Mouse (Mus musculus) intestine, embryonic 15.5 days (tissue): ENCODE measurements around the gene Ggta1. TPM values are rescaled to one million over a fixed set of nuclear protein-coding genes. Genes with fewer than 3 reads are reported as not detected.
"Not testable (repeated sequence)": the region's sequence is repeated elsewhere in the genome, so short reads cannot be mapped to it uniquely, and the experiment has no call there.

Source experiments
- ATAC-seq: fragments of 200-750 bp; cut with Nextera tagmentation; 2 replicates; pipeline ENCODE4 v1.8.0; 2017; ENCODE audit warnings: moderate TSS enrichment, moderate library complexity
- H3K27ac ChIP-seq: fragments of 300-500 bp; sonication (generic); 2 replicates; pipeline ENCODE4 v1.5.1; 2015; ENCODE audit warnings: mild to moderate bottlenecking, inconsistent platforms
- H3K27me3 ChIP-seq: fragments of 300-500 bp; sonication (generic); replicated peaks from 2 replicates; pipeline ENCODE4 v1.6.1; 2015; ENCODE audit warnings: inconsistent platforms
- H3K36me3 ChIP-seq: fragments of 300-500 bp; sonication (generic); 2 replicates; pipeline ENCODE4 v1.6.1; 2015; ENCODE audit warnings: inconsistent platforms
- H3K4me1 ChIP-seq: fragments of 300-500 bp; sonication (generic); replicated peaks from 2 replicates; pipeline ENCODE4 v1.6.1; 2015; ENCODE audit warnings: inconsistent platforms
- H3K4me2 ChIP-seq: fragments of 300-500 bp; sonication (generic); replicated peaks from 2 replicates; pipeline ENCODE4 v1.6.1; 2015; ENCODE audit warnings: mild to moderate bottlenecking, inconsistent platforms
- H3K4me3 ChIP-seq: fragments of 300-500 bp; sonication (generic); replicated peaks from 2 replicates; pipeline ENCODE4 v1.5.1; 2015; ENCODE audit warnings: inconsistent platforms
- H3K9ac ChIP-seq: fragments of 300-500 bp; sonication (generic); 2 replicates; pipeline ENCODE4 v1.6.1; 2015; ENCODE audit warnings: inconsistent platforms
- H3K9me3 ChIP-seq: fragments of 300-500 bp; sonication (generic); 2 replicates; pipeline ENCODE4 v1.6.1; 2016; ENCODE audit warnings: inconsistent platforms
- WGBS: fragments of 180-500 bp; shearing (Covaris S2); methylation state at CpG from one replicate; pipeline ENCODE4 v1.1.7; 2015; 5-methylcytosine and 5-hydroxymethylcytosine counted together
- polyA plus RNA-seq: library from polyadenylated mRNA; unstranded; fragments of >200 nt; fragmentation: Nextera tagmentation; extraction: Ambion mirVana; gene quantifications from 2 replicates; pipeline ENCODE4 v1.2.1, GENCODE M21; 2015

Gene Ggta1
- polyA plus RNA-seq, 1 experiment from 2014 or later, result 18.0 TPM

DNA sequence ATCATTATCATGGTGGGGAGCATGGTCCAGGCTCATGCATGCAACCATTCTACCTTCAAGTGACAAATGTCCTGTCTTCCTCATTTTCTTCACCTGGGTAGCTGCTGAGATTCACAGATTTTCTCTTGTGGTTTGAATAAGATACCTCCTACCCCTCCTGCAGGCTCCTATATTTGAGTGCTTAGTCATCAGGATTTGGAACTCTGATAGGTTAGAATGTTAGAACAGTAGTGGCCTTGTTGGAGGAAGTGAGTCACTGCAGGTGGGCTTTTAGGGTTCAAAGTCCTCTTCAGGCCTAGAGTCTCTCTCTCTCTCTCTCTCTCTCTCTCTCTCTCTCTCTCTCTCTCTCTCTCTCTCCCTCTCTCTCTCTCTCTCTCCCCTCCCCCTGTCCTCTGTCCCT, 2.6 kb upstream of the Ggta1 start:
- Histone ChIP-seq H3K4me1 (peaks cover 13% of the 10 kb centered on the region), H3K9ac (no peak overlapping the region), H3K9me3 (no peaks in the 10 kb centered on the region), H3K27me3 (no peaks in the 10 kb centered on the region), H3K4me3 (no peak overlapping the region), H3K27ac (no peak overlapping the region), H3K36me3 (no peaks in the 10 kb centered on the region), H3K4me2 (no peak overlapping the region)
- ATAC-seq, result no peak

DNA sequence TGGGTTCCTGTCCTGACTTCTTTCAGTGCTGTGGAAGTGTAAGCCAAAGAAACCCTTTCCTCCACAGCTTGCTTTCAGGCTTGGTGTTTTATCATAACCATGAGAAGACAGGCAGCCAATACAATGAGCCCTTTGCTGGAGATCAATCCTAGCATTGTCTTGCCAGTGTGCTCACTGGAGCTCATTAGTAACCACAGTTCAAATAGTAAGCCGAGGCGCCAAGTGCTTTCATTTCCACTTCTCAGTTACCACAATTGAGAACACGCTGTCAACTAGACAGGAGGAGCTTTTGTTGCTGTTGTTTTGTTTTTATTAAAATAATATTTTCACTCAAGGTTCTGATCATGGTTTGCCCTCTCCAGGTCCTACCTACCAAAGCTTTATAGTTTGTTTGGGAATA, 1.5 kb upstream of the Ggta1 start:
- Histone ChIP-seq H3K4me1 (peaks cover 16% of the 10 kb centered on the region), H3K4me3 (no peak overlapping the region), H3K4me2 (no peak overlapping the region), H3K27me3 (no peaks in the 10 kb centered on the region), H3K27ac (no peak overlapping the region), H3K9ac (no peak overlapping the region), H3K36me3 (no peaks in the 10 kb centered on the region), H3K9me3 (no peaks in the 10 kb centered on the region)
- no peak for ATAC-seq
- WGBS, result 82% methylated on average over 3 of the region's 3 CpGs

DNA sequence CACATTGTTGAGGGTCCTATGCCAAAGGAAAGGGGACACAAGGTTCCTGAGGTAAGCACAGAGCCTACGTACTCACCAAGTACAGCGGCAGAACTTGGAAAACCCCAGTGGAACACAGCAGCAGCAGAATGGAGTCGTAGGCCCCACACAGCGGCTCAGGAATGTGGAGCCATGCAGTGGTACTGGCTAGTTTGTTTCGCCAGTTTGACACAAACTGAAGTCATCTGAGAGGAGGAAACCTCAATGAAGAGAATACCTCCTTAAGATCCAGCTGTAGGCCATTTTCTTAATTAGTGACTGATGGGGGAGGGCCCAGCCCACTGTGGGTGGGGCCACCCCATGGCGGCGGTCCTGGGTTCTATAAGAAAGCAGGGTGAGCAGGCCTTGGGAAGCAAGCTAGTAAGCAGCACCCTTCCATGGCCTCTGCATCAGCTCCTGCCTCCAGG, 1.1 kb upstream of the Ggta1 start:
- Histone ChIP-seq H3K4me2 (0 out of 2 replicates have a peak overlapping the region, but pooled peaks have one; percentile 43), H3K9ac (no peak overlapping the region), H3K4me1 (peaks cover 16% of the 10 kb centered on the region), H3K9me3 (no peaks in the 10 kb centered on the region), H3K27me3 (no peaks in the 10 kb centered on the region), H3K27ac (no peak overlapping the region), H3K36me3 (no peaks in the 10 kb centered on the region), H3K4me3 (no peak overlapping the region)
- WGBS, result 64% methylated on average over 7 of the region's 7 CpGs
- ATAC-seq, result no peak

DNA sequence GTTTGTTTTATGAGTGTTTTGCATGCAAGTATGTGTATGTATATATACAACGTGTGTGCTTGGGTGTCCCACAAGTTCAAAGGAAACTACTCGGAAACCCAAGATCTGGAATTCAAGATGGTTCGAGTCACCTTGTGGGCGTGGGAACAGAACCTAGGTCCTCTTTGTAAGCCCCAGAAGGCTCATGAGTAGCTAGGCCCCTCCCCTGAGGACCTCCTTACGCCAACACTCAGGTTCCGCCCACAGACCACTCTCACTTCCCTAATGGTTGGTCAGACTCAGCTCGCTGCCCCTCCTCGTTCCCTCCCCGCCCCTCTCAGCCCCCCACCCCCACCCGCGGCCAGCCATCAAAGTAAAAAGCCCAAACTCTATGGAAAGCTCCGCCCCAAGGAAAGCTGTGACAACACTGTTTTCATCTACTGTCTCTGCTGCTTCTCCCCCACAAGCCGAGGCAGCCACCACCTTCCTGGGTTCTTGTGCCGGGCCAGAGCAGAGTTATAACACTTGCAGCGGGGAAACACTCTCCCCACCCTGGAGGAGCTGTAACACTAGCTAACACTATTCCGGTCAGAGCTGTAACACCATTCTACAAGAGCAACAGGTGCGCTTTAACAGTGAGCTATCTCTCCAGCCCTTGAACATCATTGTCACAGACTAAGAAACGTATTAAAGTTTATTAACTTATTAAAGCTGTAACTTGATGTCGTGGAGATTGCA, 499 bp upstream of the Ggta1 start:
- Histone ChIP-seq H3K9me3 (no peaks in the 10 kb centered on the region), H3K27ac (no peak overlapping the region), H3K4me3 (0 out of 2 replicates have a peak overlapping the region, but pooled peaks have one; percentile 3), H3K4me2 (peak overlapping the region; percentile 43; the same call in 1 of the 2 replicates), H3K9ac (no peak overlapping the region), H3K4me1 (peaks cover 16% of the 10 kb centered on the region), H3K36me3 (no peaks in the 10 kb centered on the region), H3K27me3 (no peaks in the 10 kb centered on the region)
- ATAC-seq, result peak; percentile 70; the same call in 1 of the 2 replicates
- WGBS, result 17% methylated on average over 19 of the region's 19 CpGs

DNA sequence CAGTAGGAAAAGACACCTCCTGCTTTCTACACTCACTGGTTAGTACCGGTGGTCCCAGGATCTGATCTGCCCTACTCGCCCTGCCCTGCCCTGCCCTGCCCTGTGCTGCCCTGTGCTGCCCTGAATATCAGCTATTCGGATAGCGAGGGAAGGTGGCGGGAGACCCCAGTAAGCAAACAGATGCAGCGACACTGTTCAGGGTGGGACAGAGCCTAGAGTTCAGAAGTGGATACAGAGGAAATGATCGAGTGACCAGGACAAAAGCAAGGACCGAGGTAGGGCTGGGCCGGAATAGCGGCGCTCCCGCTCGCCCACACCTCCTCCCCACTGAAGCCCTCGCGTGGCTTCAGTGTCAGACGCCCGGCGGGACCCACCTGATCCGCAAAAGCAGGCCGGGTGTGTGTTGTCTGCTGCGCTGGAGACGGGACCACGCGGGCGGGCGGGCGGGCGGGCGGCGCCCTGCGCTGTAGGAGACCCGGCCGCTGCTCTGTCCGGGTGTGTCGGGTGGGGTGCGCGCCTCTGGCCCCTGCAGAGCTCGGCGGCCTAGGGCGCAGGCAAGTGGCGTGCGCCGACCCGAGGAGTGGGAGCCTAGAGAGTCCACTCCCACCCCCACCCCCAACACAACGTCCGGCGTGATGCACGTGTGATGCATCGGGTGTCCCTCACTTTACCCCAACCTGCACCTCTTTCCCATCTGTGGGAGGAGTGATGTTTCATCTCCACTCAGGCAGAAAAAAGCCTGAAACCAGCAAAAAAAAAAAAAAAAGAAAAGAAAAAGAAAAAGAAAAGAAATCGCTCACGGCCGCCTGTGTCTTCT, 852 bp downstream of the Ggta1 start:
- Histone ChIP-seq H3K9me3 (no peaks in the 10 kb centered on the region), H3K27ac (peak overlapping the region; percentile 58), H3K27me3 (no peaks in the 10 kb centered on the region), H3K9ac (peak overlapping the region; percentile 67), H3K4me3 (peak overlapping the region; percentile 48), H3K4me1 (peaks cover 16% of the 10 kb centered on the region), H3K4me2 (peak overlapping the region; percentile 93), H3K36me3 (no peaks in the 10 kb centered on the region)
- ATAC-seq, result peak; percentile 69
- WGBS, result under 1% methylated on average over 52 of the region's 52 CpGs

DNA sequence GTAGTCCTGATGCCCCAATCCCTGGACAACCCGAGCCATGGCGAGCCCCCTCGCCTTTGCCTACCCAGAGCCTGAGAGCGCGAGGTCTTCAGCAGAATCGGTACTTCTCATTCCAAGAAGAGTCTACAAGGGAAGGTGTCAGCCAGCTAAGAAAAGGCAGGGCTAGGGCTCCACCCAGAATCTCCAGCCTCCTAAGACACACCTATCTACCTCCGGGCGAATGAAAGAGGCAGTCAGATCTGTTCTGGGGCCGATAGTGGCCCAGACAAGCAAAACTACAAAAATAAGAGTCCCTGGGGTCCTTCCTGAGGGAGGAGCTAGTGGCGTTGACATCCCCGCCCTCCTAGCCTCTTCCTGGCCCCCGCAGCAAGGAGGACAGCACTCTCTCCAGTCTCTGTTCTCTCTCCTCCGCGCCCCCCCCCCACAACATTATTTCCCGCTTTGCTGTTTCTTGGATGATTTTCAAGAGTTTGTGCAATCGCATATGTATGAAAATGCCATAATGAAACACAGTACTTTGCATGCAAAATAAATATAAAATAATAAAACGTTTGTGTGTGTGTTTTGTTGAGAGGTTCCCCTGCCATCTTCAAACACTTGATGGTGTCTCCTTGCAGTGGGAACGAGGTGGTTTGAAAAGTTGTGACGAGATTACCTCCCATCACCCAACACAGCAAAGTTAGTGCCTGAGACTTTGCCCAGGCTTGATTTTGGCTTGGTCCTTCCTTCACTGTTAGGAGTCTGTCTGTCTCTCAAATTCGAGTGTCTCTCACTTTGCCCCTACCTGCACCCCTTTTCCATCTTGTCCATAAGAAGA, 1.7 kb downstream of the Ggta1 start:
- Histone ChIP-seq H3K27ac (peak overlapping the region; percentile 58), H3K27me3 (no peaks in the 10 kb centered on the region), H3K9me3 (no peaks in the 10 kb centered on the region), H3K9ac (peak overlapping the region; percentile 67), H3K36me3 (no peaks in the 10 kb centered on the region), H3K4me3 (peak overlapping the region; percentile 48), H3K4me2 (peak overlapping the region; percentile 93), H3K4me1 (peaks cover 16% of the 10 kb centered on the region)
- ATAC-seq, result peak; percentile 55
- 4% methylated on average over 19 of the region's 20 CpGs for WGBS

DNA sequence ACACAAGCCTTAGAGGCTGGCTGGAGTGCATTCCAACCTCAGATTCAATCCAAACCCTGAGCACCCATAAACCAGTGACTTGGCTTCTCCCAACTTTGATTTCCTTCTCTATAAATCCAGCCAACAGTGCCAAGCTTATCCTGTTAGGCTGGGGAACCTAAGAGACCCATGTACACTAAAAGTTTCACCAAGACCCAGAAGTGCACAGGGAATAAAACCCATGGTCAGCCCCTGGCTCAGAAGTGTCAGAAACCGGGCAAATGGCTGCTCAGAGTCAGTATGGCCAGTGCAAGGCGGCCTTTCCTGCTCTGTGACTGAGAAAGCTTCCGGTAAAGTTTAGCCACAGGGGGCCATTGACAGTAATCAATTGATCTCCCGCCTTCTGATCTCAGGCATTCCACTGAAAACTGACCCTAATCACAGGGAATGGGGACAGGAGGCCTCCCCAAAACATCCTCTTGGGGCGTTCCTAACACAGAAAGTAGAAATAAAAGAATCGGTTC, 2.6 kb downstream of the Ggta1 start:
- Histone ChIP-seq H3K9me3 (no peaks in the 10 kb centered on the region), H3K4me1 (peaks cover 16% of the 10 kb centered on the region), H3K36me3 (no peaks in the 10 kb centered on the region), H3K27ac (peak overlapping the region; percentile 20; the same call in 1 of the 2 replicates), H3K4me3 (peak overlapping the region; percentile 48), H3K9ac (peak overlapping the region; percentile 33), H3K4me2 (peak overlapping the region; percentile 93), H3K27me3 (no peaks in the 10 kb centered on the region)
- WGBS, result 38% methylated on average over 6 of the region's 6 CpGs
- no peak for ATAC-seq

DNA sequence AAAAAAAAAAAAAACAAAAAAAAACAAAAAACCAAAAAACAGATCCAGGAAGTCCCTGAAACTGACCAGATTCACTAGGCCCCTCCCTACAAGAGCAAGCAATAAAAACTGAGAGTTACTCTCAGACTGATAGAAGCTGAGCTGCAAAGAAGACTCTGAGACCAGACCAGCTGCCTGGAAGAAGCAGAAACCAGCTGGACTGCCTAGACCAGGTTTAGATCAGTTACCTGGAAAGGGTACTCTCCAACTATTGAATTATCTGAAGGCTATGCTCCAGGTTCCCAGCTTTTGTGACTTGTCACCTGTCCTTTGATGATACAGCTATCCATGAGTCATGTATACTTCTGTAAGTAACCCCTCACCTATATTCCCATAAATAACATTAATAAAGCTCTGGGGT, 3.7 kb downstream of the Ggta1 start:
- Histone ChIP-seq H3K9me3 (no peaks in the 10 kb centered on the region), H3K9ac (no peak overlapping the region), H3K27ac (no peak overlapping the region), H3K27me3 (no peaks in the 10 kb centered on the region), H3K4me2 (no peak overlapping the region), H3K36me3 (no peaks in the 10 kb centered on the region), H3K4me3 (no peak overlapping the region), H3K4me1 (peaks cover 16% of the 10 kb centered on the region)
- no peak for ATAC-seq

DNA sequence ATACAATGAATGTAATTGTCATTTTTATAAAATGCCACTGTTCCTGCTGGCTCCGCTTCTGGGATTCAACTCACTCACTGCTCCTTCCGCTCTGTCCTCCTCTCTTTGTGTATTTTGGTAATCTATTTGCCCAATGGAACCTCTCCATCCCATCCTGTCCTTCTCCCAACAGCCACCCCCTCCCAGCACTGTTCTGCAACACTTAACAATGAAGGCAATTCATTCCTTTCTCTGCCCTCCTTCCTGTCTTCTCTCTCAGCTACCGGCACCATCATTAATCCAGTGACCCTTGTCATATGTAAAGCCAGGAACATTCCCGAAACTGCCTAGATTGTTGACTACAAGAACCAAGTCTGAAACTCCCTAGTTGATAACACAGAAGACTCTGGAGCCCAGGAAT, 4.6 kb downstream of the Ggta1 start:
- Histone ChIP-seq H3K27ac (no peak overlapping the region), H3K9ac (no peak overlapping the region), H3K4me1 (peaks cover 14% of the 10 kb centered on the region), H3K27me3 (no peaks in the 10 kb centered on the region), H3K4me3 (no peak overlapping the region), H3K4me2 (no peak overlapping the region), H3K9me3 (no peaks in the 10 kb centered on the region), H3K36me3 (no peaks in the 10 kb centered on the region)
- no peak for ATAC-seq
- WGBS, result 76% methylated on average over 4 of the region's 4 CpGs

DNA sequence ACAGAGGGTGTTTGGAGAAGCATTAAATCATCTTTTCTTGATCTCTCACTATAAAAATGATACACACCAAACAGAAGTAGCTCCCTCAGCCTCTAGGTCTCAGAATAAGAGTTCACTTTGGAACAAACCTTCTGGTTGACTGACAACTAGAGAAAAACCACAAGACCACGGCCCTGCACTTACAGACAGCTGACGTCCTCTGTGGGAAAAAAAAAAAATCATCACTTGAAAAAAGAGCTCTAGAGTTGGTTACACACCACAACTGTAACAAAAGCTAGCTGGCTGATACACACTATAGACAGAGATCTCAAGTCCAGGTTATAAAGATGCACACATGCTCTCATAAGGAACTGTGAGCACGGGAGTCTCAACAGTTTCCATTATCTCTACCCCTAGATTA, 9.3 kb downstream of the Ggta1 start:
- Histone ChIP-seq H3K36me3 (no peaks in the 10 kb centered on the region), H3K4me2 (no peak overlapping the region), H3K4me3 (no peak overlapping the region), H3K27me3 (no peaks in the 10 kb centered on the region), H3K4me1 (0 out of 2 replicates have a peak, but pooled peaks cover 4% of the 10 kb centered on the region), H3K27ac (no peak overlapping the region), H3K9ac (no peak overlapping the region), H3K9me3 (no peaks in the 10 kb centered on the region)
- 78% methylated on average over 3 of the region's 3 CpGs for WGBS
- no peak for ATAC-seq

DNA sequence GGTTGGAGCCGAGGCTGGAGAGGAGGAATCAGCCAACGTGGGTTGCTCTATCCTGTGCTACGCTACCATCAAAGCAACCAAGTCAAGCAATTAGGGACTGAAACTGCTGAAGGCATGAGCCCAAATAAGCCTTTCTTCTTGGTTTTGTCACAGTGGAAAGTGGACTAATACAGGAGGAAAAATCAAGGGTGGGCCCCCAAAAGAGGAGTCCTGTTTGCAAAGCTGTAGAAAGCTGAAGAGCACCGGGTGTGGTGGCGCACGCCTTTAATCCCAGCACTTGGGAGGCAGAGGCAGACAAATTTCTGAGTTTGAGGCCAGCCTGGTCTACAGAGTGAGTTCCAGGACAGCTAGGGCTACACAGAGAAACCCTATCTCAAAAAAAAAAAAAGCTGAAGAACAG, 10.3 kb downstream of the Ggta1 start:
- not testable (repeated sequence) for H3K4me1 ChIP-seq, H3K4me3 ChIP-seq, H3K36me3 ChIP-seq, ATAC-seq, H3K27me3 ChIP-seq, H3K4me2 ChIP-seq, H3K27ac ChIP-seq, H3K9ac ChIP-seq, H3K9me3 ChIP-seq
- 96% methylated on average over 6 of the region's 6 CpGs for WGBS
